Mouse (Mus musculus) activated CD4-positive, CD25-positive, alpha-beta regulatory T cell, adult 4 months (primary cell): ENCODE results near the gene Fam129a. TPM values are rescaled to one million over a fixed set of nuclear protein-coding genes. Genes with fewer than 3 reads are reported as not detected.
"Not testable (repeated sequence)": the region's sequence is repeated elsewhere in the genome, so short reads cannot be mapped to it uniquely, and the experiment has no call there.

Experiments used
- ATAC-seq: one replicate; pipeline ENCODE4 v1.8.0; 2017
- polyA plus RNA-seq, 2 experiments: library from polyadenylated mRNA; unstranded; fragments of 100-300 nt; shearing (Covaris generic); gene quantifications; one replicate each; pipeline ENCODE4 v1.2.1; 2017

Fam129a gene
- polyA plus RNA-seq, 2 experiments from 2014 or later, result 47.7 to 72.5 TPM

DNA sequence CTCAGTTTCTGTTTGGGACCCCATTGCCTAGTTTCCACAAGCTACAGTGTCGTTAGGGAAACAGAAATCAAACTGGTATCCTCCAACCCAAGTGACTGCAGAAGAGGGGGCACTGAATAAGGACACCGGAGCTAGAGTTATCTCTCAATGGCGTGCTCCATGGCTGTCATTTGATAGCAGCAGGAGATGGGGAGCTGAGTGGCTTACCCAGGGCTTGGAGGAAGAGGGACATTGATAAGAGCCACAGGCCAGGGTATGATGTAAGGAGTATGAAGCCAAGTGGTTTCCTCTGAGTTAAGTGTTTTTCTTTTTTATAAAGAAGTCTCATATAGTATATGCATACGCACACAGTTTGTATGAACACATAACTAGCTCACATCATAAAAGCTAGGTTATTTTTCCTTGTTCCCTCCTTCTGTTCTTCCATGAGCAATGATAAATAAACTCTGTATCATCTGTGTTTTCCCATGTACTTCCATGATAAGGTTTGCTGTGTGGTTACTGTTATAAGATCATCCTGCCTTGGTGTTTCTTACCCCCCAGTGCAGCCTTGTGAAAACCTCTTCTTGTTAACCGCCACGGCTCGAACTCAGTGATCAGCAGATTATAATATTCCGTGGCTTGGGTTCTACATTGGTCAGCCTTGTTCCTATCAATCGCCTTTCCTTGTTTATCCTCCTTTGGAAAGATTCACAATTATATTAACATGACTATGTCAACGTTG lies 96.5 kb downstream of the Fam129a start:
- no peak for ATAC-seq

DNA sequence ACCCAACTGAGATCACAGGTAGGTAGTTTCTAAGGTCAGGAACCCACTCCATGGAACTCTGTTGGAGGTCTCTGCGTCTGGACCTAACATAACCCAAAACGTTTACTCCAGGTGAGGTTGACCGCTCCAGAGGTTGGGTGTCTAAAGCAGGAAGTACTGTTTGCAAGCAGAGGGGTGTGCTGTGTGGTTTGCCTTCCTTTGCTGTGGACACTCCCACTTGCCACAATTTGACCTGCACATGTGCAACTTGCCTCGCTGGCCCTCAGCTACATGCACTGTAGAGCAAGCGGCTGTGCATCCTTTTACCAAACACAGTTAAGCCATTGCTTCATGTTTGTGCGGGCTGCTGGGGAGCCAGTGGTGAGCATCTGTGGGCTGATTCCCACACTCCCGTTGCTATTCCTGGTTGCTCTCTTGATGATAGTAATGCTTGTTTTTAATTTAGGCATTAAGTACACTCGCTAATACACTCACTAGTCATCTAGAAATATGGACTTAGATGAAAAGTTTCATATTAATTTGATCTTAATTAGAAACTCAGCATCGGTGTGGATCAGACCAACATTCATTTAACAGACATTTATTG lies 99.1 kb downstream of the Fam129a start:
- ATAC-seq, result peak; percentile 58

DNA sequence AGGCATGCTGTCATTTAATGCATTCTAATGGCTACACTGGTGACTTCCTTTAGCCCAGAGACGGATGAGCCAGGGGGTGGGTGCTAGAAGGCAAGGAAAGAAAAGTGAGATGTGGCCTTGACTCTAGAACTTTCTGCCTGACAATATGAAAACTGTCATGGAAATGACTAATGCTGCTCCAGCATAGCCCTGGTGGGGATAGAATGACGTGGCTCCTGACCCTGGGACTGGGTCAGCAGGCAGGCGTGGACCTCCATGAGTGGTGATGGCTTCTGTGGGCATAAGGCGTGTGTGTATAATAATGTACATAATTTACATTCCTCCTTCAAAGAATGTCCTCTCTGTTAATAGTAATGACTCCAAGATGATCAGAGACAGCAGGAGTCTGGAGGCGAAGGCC lies 104.7 kb downstream of the Fam129a start:
- ATAC-seq, result no peak

- ATAC-seq, result no peak
Observed at GRCm38 (mm10) chr1:151677185-151677809, 106.3 kb downstream of the Fam129a start.

- ATAC-seq, result no peak
Observed at GRCm38 (mm10) chr1:151677975-151678374, 107.0 kb downstream of the Fam129a start.

DNA sequence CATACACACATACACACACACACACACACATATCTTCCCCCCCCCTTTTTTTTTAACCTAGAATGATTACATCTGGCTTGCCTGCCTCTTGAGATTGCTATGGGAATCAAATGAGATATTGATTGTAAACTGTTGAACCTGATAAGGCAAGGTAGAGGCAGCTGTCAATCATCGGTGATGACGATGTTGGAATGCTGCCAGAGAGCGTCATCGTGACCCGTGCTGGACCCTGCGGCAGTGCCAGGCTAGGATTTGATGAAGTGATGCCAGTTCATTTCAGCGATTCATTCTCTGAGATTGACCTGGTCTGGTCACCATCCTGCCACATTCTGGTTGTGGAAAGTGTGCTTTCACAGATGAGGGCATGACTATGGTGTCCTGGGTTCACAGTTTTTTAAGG lies 108.2 kb downstream of the Fam129a start:
- ATAC-seq, result no peak

GRCm38 (mm10) chr1:151679883-151680613 lies 109.1 kb downstream of the Fam129a start:
- no peak for ATAC-seq

DNA sequence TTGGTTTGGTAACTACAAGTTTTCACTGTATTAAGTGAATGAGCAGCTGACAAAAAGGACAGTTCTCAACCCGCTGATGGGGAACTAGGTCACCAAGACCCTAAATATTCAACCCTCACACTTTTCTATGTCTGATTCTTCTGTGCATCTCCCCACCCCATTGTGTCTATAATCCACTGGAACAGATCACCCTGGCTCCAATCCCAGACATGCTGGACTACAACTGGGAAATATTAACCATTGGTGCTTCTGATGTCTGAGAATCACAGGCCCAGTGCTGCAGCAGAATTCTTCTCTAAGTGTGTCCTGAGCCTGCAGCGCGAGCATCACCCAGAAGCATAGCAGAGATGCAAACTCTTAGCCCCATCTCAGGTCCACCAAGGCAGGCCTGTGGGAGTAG lies 110.0 kb downstream of the Fam129a start:
- no peak for ATAC-seq

DNA sequence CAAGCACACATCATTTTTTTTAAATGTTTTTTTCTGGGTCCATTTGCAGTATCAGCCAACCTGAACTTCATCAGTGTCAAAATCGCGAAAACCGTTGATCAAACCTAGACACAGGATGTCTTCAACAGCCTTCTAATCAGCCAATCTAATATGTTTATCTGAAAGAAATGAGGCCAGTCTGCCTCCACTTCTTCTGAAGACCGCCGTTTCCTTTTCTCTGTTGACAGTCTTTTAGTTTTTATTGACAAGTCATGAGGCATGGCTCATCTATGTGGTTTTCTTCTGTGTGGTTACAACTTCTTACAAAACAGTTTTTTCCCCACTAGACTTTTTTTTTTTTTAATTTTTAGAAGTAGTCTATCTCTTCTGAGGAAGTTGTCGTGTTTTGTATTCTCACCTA lies 111.9 kb downstream of the Fam129a start:
- peak; percentile 83 for ATAC-seq

GRCm38 (mm10) chr1:151684451-151684892 lies 113.5 kb downstream of the Fam129a start:
- ATAC-seq, result no peak

- peak; percentile 59 for ATAC-seq
Observed at GRCm38 (mm10) chr1:151684978-151685377, 114.0 kb downstream of the Fam129a start.

DNA sequence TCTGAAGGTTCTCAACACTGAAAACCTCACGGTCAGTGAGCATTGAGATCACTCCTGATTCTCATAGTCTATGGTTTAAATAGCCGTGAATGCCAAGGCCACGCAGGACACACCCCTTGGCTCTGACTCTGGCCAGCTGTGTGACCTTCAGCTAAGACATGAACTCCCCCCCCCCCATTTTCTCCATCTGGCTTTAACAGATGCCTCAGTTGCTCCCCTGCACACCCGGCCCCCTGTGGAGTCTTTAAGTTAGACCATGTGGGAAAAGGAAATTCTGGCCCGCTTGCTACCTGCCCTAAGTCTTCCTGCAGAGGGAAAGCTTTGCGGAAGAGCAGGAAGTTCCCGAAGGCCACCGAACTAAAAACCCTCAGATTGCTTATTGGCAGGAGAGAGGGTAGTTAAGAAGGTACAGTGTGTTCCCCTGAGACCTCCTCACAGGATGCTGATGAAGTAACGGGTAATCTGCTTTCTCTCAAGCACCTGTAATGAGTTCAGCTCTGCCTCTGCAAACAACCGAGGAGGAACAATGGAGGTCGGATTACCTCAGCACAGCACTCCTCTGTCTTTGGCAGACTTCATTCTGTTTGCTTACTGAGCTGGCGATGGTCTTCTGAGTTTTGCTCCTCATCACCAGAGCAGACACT lies 114.8 kb downstream of the Fam129a start:
- no peak for ATAC-seq

- ATAC-seq, result no peak
Observed at GRCm38 (mm10) chr1:151686696-151687095, 115.7 kb downstream of the Fam129a start.

DNA sequence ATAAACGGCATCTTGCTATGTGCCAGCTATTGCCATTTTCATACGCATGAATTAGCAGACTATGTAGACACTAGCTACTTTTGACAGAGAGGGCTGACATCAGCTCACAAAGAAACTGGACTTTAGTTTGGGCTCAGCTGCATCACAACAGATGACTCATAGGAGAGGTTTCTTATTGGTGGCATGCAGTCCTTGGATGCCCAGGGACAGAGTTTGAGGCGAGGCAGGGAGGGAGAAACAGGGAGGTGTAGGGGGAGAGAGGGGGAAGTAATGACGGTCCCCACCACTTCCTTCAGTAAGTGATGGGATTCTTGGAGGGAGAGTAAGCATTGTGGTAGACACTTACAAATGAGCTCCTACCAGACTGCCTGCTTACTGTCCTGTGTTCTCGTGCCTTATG lies 118.0 kb downstream of the Fam129a start:
- peak; percentile 4 for ATAC-seq

DNA sequence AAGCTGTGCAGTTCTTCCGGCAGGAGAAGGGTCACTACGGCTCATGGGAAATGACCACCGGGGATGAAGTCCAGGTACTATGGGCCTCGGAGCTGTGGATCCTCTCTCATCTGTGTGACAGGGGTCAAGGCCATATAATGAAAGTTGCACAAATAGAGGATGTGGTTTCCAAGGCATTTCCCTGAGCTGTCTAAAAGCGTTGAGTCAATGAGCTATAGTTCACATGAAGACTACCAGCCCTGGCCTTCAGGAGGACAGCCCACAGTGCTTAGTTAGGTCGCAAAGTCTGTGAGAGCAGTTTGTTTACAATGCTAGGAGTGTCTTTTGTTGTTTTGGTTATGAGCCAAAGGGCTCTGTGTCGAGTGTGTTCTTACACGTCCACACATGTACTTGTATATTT lies 118.6 kb downstream of the Fam129a start:
- peak; percentile 56 for ATAC-seq

DNA sequence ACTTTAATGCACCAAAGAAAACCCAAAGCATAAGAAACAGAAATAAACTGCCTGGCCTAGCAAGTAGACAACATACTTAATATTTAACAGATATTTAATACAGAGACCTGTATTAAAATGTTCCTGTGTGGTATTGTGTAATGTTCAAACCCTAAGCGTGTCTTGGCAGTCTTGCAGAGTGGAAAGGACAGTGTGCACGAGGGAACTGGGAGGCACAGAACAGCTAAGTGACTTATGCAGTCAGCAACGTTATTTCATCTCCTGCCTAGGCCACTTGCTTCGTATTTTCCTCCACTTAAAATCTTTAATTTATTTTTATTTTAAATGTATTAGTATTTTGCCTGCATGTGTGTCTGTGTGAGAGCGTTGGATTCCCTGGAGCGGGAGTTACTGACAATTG lies 119.1 kb downstream of the Fam129a start:
- no peak for ATAC-seq

DNA sequence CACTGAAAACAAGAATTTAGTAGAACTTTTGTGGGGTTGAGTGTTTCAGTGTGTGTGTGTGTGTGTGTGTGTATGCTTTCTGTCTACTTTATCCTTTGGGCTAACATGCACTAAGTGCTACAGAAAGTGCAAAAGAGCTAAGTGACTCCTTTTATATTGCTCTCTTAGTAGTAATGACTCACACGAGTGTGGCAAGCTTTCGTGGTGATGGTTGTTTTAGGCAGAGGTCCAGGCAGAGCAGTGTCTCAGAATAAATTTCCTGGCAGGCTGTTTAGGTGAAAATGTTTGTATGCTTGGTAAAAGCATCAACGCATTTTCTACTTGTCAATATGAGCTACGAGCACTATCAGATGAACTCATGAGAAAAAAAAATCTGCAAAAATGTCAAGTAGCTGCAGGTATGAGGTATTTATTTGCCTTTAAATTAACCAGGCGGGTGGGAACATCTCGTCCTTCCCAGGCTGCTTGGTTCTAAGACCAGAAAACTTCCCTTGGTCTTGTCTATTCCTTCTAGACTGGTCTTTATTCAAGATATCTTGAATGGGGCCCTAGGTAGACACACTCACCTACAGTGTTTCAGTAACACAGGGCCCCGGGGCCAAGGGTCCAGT lies 119.7 kb downstream of the Fam129a start:
- ATAC-seq, result no peak

DNA sequence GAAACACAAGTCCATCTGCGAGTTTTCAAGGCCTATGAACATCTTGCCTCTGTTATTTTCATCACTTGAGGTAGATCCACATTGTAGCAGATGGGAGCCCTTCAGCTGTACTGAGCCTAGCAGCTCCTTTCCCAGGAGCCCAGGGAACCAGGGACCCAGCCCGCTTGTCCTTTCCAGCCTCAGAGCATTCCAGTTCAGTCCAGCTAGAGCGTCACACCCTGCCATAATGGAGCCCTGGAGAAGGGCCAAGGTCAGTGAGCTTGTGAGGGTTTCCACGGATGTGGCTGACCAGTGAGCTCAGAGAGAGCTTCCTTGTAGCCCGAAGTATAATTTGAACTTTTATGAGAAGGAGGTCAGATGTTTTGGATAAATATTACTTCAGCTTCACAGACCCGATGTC lies 121.9 kb downstream of the Fam129a start:
- not testable (repeated sequence) for ATAC-seq

DNA sequence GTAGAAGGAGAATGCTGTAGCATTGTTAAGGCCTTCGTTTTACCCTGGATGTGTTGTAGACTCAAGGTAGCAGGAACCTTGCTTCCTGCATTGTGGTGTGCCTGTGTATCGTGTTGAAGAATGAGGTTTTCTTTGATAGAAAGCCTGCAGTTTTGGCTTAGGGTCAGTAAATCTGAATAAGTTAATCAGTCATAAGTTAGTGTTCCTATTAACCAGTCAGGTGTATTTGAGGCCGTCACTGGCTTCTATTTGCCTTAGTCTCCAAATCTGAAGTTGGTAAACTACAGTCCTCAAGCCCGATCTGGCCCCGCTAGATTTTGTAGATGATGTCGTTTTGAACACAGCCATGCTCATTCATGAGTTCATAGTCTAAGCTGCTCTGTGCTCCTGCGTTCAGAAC lies 125.8 kb downstream of the Fam129a start:
- ATAC-seq, result no peak

GRCm38 (mm10) chr1:151697901-151698641 lies 127.1 kb downstream of the Fam129a start:
- ATAC-seq, result peak; percentile 76

GRCm38 (mm10) chr1:151699363-151699762 lies 128.4 kb downstream of the Fam129a start:
- ATAC-seq, result no peak

- ATAC-seq, result no peak
Observed at GRCm38 (mm10) chr1:151702816-151703215, 131.8 kb downstream of the Fam129a start.
